Mouse (Mus musculus): Measurements from ENCODE around the gene Lima1.
A peak's percentile ranks its signal among the peaks of the same experiment; 100 is the strongest.

- peak; percentile 81 for TF ChIP-seq CTCF (conservative IDR thresholded peaks at IDR 0.05; ENCODE audit: low read length)
- TF ChIP-seq POU5F1 (IDR thresholded peaks at IDR 0.05; ENCODE audit: borderline replicate concordance, low read length) = no peak
These were observed 59.3 kb downstream of the Lima1 start for GRCm38 (mm10) chr15:99815999-99816398.

Measured in E14TG2a.4 (cell line).